Mouse (Mus musculus) thymus, postnatal 14 days (tissue): ENCODE results near the gene Gna13.

Experiments
- DNase-seq: peaks from one replicate; pipeline ENCODE4 v3.0.0; 2021

Gene Gna13

DNA sequence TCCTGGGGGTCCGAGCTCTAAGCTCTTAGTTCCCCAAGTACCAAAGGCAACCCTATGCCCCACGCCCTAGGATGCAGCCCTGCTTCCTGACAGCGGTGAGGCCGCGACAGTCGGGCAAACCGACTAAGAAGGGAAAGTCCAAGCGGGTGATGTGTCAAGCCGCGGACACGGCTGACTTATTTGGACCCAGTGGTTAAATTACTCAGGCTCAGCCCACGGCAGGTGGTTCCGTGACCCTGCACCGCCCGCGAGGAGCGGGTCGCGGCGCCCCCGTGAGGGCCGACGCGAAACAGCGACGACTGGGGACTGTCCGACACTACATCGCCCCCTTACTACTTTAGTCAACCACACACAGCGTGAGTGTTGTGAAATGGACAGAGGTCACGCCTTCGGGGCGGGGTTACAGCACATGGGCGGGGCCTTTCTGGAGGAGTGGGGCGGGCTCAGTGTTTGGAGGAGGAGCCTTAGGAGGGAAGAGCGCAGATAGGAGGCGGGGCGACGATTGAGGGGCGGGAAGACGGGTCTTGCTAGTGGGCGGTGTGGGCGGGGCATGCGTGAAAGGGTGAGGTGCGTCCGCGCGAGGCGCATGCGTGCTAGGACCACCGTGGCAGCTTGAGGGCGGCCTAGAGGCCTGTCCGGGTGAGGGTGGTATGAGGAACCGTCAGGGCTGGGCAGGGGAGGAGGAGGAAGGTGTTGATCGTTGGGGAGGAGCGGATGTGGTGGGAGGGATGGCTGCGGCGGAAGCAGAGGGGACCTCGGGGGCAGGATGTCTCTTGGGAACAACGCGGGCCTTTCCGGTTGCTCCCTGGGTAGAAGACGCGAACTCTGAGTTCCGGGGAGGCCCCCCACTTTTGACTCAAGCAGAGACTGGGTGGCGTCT is 63.0 kb downstream of the Gna13 start, which contains the start of gene Amz2:
Gene Amz2, plus strand, starts transcription at position 555 of the 880 bp plus-strand sequence.
- peak; percentile 99 for DNase-seq

DNA sequence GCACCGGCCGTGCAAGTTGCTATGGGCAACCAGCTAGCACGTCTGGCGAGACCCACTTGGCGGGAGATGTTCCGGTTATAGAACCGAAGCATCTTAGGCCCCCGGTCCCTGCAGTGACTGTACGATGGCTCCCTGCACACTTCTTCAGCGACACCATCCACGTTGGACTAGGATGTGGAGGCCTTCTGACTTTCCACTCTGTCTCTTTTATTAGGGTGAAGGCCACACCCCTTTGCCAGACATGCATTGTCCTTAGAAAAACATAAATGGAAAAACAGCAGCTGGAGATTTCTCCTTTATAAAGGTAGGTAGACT is 63.6 kb downstream of the Gna13 start:
- no peak for DNase-seq

DNA sequence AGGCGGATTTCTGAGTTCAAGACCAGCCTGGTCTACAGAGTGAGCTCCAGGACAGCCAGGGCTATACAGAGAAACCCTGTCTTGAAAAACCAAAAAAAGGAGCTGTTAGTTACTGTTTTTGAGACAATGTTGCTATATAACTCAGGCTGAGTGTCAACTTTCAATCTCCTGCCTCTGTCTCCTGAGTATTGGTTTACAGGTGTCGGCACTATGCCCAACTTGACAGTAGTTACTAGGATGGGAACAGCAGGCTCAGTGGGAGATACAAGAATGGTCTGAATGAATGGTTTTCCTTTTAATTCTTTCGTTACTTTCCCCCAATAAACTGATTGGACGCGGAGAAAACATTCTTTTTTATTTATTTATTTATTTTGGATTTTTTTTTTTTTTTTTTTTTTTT is 64.7 kb downstream of the Gna13 start:
- DNase-seq: no peak

DNA sequence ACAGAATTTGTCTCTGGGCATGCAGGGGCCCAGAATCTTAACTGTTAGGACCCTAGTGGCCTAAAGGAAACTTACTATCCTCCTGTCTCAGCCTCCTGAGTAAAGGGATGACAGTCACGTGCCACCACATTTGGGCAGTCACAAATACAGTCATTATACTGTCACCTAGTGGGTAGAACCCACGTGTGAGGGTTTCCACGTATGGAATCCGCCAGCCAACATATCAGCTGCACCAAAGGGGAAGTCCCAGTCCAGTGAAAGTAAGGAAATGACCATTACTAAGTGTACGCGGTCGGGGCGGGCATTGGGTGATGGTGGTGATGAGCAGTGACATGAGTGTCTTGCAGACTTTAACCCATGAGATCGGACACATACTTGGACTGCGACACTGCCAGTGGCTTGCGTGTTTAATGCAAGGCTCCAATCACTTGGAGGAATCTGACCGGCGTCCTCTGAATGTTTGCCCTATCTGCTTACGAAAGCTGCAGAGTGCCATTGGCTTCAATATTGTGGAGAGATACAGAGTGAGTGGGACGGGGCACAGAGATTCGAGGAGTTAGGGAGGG is 71.7 kb downstream of the Gna13 start:
- DNase-seq: no peak

DNA sequence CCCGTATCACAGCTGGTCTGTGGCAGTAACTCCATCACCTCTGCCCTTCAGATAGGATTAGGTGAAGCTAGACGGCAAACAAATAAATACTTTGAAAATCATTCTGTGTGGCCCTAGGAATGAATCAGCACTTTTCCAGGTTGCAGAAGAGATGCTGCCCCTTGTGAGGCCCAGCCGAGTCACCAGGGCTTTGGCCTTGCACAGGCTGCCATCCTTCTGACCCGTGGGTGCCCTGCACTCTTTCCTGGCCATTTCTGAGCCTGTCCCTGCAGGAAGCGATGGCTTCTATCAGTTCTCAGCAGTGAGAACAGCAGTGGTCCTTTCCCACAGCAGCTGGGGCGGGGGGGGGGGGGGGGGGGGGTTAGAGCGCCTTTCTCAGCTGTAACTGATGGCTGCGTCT is 74.3 kb downstream of the Gna13 start:
- no peak for DNase-seq

DNA sequence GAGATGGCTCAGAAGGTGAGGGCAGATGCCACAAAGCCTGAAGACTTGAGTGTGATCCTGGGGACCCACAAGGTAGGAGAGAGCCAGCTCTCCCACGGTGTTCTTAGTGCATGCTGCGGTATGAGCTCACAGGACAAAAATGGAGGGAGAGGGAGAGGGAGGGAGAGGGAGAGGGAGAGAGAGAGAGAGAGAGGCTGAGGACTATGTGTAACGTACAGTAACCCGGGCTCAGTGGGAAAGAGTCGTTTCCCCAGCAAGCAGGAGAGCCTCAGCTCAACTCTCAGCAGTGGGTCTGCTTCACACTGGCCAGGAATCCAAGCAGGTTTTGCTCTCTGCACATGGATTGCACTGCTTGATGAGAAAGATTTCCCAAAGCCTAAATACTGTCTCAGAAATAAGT is 76.6 kb downstream of the Gna13 start:
- no peak for DNase-seq

DNA sequence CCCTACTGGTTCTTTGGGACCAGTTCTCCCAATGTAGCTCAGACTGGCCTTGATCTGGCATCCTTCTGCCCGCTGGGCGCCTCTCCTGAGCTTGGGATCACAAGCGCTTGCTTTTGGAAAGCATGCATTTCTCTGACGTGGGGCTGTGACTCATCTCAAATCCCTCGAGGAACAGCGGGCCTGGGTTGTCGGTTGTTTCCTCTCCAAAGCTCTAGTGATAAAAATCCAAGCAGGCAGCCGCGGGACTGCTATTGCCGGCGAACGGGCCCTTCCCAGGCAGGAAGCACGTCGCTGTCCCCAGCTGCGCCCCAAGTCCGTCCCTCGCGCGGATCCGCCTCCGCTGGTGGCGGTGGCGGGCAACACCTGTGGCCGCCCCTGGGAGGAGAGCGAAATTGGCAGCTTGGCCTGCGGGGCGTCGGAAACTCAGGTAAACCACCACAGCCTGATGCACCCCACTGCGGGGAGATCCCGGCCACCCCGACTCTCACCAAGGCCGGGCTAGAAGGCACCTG is 77.3 kb downstream of the Gna13 start:
- DNase-seq: peak; percentile 88

DNA sequence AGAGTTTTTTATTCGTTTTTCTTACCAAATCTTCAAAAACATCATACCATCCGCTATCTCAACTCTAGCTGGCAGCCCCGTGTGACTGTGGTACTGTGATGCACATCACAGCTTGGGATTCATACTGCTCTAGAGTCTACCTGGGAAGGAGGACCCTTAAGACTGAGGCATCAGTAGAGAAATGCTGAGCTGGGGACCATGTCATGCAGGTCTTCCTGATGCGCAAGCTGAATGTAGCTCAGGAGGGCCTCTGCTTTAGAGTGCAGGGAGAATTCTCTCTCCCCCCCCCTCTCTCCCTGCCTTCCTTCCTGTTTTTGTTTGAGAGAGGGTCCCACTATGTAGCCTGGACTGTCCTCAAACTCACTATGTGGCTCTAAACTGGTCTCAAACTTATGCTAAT is 78.0 kb downstream of the Gna13 start:
- DNase-seq: no peak

DNA sequence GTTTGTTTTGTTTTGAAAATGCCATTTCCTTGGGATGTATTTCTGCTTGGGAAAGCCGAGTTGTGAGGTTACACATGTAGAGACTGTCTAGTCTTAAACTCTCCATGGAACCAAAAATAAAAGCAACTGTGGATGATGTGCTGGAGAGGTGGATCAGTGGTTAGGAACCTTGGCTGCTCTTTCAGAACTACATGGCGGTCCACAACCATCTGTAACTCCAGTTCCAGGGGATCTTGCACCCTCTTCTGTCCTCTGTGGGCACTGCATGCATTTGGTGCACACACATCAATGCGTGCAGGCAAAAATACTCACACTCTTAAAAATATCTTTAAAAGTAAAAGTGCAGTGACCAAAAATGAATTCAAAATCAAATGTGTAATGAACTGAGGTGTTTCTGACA is 78.5 kb downstream of the Gna13 start:
- DNase-seq: peak; percentile 72

DNA sequence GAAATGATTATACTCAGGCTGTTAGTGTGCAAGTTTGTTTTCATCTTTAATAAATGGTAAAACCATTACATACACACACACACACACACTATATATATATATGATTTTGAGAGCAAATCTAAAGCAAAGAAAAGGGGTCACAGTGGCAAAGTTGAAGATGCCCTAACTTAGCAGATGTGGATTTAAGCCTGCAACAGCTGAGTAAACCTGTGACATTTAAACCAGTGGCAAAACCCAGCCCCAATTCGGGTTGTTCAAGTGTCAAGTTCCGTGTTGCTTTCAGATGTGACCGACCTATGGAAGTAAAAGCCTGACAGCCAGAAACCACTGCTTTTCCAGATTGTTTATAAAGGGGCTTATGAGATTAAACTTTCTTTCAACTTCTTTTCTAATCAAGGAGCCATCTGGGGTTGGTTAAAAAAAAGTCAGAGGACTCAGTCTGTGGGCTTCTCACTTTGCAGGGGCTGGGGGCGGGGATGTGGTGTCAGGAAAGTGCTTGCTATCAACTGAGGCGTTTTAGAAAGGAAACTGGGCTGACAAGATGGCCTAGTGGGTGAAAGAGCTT is 79.6 kb downstream of the Gna13 start:
- no peak for DNase-seq

DNA sequence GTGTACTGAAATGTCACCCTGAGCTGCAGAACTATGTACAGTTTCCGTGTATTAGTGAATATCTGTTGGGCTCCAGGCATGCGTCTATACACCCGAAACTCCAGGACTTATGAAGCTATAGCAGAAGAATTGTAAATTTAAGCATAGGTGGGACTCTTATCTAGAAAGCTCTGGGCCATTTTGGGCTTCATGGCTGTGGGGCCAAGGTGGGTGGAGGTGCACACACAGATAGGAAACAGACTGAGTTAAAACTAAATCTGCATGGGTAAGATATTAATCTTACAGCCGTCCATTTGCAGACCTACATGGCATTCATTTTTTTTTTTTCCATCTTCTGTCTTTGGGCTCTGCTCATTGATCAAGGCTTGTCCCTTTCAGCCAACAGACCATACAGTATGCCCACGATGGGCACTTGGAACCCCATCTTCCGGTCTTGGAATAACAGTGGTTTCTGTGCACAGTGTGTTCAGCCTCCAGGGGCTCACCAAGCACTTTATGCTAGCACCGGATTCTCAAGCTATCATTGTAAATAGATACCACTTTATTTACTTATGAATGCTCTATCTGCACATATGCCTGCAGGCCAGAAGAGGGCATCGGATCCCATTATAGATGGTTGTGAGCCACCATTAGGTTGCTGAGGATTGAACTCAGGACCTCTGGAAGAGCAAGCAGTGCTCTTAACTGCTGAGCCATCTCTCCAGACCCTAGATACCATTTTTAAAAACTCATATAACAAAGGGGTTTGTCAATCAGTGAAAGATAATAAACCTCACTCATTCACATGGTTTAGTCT is 81.0 kb downstream of the Gna13 start:
- DNase-seq: no peak

DNA sequence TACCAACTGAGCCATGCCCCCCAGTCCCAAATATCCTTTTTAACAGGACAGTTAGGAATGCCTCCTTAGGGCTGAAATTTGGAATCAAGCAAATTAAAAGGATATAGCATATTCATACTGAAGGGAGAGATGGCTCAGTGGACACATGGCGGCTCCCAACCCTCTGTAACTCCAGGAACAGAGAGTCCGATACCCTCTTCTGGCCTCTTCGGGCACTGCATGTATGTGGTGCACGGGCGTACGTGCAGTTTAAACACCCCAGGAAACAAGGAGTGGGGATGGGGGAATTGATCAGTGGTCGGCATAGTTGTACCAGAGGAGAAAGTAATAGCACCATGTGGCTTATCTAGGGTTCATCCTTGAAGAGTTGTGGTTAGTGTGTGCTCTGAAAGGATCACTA is 82.0 kb downstream of the Gna13 start:
- peak; percentile 64 for DNase-seq

DNA sequence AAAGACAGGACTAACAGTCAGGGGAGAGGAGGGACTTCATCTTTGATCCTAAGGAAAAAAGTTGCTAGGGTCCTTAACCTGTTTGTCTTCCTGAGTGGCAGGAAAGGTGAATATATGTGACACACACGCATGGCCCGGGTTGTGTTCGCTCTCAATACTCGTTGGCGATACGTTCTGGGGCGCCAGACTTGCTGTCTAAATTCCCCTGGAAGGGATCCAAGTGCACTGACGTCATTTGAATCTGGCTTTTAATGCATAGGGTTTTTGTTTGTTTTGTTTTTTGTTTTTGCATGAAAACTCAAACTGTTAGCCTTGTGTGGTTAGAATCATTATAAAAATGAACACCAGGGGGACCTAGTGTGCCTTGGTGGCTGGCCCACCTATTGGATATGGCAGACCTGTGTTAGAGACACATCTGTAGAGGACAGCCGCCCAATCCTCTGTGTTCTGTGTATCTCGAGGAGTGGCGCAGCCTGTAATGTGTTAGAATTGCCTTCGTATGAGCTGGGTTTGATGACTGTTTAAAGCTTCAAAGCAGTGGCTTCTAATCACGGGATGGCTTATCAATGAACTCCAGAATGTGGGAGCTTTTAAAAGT is 82.9 kb downstream of the Gna13 start:
- peak; percentile 58 for DNase-seq
